Mouse (Mus musculus) hindbrain, embryonic 14.5 days (tissue): ENCODE measurements around the gene Cog7. TPM values are rescaled to one million over a fixed set of nuclear protein-coding genes. Genes with fewer than 3 reads are reported as not detected.

Experiments
- ATAC-seq: fragments of 200-750 bp; cut with Nextera tagmentation; 2 replicates; pipeline ENCODE4 v1.8.0; 2017; ENCODE audit warnings: moderate number of reproducible peaks, mild to moderate bottlenecking, moderate TSS enrichment, moderate library complexity; ENCODE audit not compliant: low FRiP score
- DNase-seq: peaks from one replicate; pipeline ENCODE4 v3.0.0-alpha.2; 2015; ENCODE audit warnings: low spot score
- H3K27ac ChIP-seq: fragments of 300-500 bp; sonication (generic); 2 replicates; pipeline ENCODE4 v1.5.1; 2014; ENCODE audit warnings: mild to moderate bottlenecking, moderate library complexity
- H3K27me3 ChIP-seq: fragments of 300-500 bp; sonication (generic); 2 replicates; pipeline ENCODE4 v1.6.1; 2014; ENCODE audit warnings: mild to moderate bottlenecking, low read length, mixed read lengths; ENCODE audit not compliant: control insufficient read depth, insufficient read depth
- H3K36me3 ChIP-seq: fragments of 300-500 bp; sonication (generic); replicated peaks from 2 replicates; pipeline ENCODE4 v1.6.1; 2014; ENCODE audit not compliant: control insufficient read depth, insufficient read depth
- H3K4me1 ChIP-seq: fragments of 300-500 bp; sonication (generic); replicated peaks from 2 replicates; pipeline ENCODE4 v1.6.1; 2014; ENCODE audit warnings: antibody characterized with exemption, low read length, mixed read lengths; ENCODE audit not compliant: control insufficient read depth, insufficient read depth
- H3K4me2 ChIP-seq: fragments of 300-500 bp; sonication (generic); replicated peaks from 2 replicates; pipeline ENCODE4 v1.6.1; 2014; ENCODE audit warnings: mild to moderate bottlenecking, moderate library complexity
- H3K4me3 ChIP-seq: fragments of 300-500 bp; sonication (generic); replicated peaks from 2 replicates; pipeline ENCODE4 v1.5.1; 2014; ENCODE audit warnings: mild to moderate bottlenecking, low read length
- H3K9ac ChIP-seq: fragments of 300-500 bp; sonication (generic); 2 replicates; pipeline ENCODE4 v1.6.1; 2014
- H3K9me3 ChIP-seq: fragments of 300-500 bp; sonication (generic); 2 replicates; pipeline ENCODE4 v1.6.1; 2016; ENCODE audit warnings: low read length; ENCODE audit not compliant: control insufficient read depth
- WGBS: fragments of 180-500 bp; shearing (Covaris S2); extraction: QIAGEN DNeasy Blood & Tissue Kit; methylation state at CpG from one replicate; pipeline ENCODE4 v1.1.7; 2014; 5-methylcytosine and 5-hydroxymethylcytosine counted together
- polyA plus RNA-seq: library from polyadenylated mRNA; unstranded; fragments of >200 nt; fragmentation: Nextera tagmentation; extraction: Ambion mirVana; gene quantifications from 2 replicates; pipeline ENCODE4 v1.2.1, GENCODE M21; 2014

Cog7 gene
- polyA plus RNA-seq = 21.1 and 24.4 TPM in 2 replicates

- WGBS = under 1% methylated on average over 55 of the region's 55 CpGs
- Histone ChIP-seq H3K9me3 (no peaks in the 10 kb centered on the region), H3K9ac (peak within 1 kb of the TSS; percentile 42), H3K4me2 (peak within 1 kb of the TSS; percentile 75), H3K4me1 (peaks cover 4% of the 10 kb centered on the region; the same call in 1 of the 2 replicates), H3K4me3 (peak within 1 kb of the TSS; percentile 64), H3K27me3 (no peaks in the 10 kb centered on the region), H3K27ac (no peak within 1 kb of the TSS), H3K36me3 (peaks cover 15% of the 10 kb centered on the region; the same call in 1 of the 2 replicates)
- DNase-seq (peak; percentile 97), ATAC-seq (peak; percentile 89)
Measured at GRCm38 (mm10) chr7:121981307-121981871, at the start of gene Cog7. Cog7 (minus strand) TSS chr7:121981711.

- Histone ChIP-seq H3K27me3 (no peaks in the 10 kb centered on the region), H3K9me3 (no peaks in the 10 kb centered on the region), H3K27ac (no peak overlapping the region), H3K36me3 (peaks cover 4% of the 10 kb centered on the region; the same call in 1 of the 2 replicates), H3K4me3 (no peak overlapping the region), H3K9ac (no peak overlapping the region), H3K4me2 (no peak overlapping the region), H3K4me1 (peaks cover 20% of the 10 kb centered on the region)
- 100% methylated on average over 2 of the region's 2 CpGs for WGBS
- ATAC-seq = no peak
- DNase-seq = no peak
Measured at GRCm38 (mm10) chr7:122022131-122022530, 40.6 kb upstream of the Cog7 start.

GRCm38 (mm10) chr7:122020667-122021354 lies 39.3 kb upstream of the Cog7 start, which contains the start of gene Gga2:
Gga2 (minus strand) TSS chr7:122021222.
- H3K4me1 ChIP-seq = peaks cover 23% of the 10 kb centered on the region
- 0% methylated on average over 49 of the region's 50 CpGs for WGBS
- ATAC-seq = peak; percentile 87
- H3K4me3 ChIP-seq = peak within 1 kb of the TSS; percentile 71
- H3K9ac ChIP-seq = peak within 1 kb of the TSS; percentile 79
- no peaks in the 10 kb centered on the region for H3K27me3 ChIP-seq
- DNase-seq = peak; percentile 90
- H3K9me3 ChIP-seq = no peaks in the 10 kb centered on the region
- H3K4me2 ChIP-seq = peak within 1 kb of the TSS; percentile 69
- H3K36me3 ChIP-seq = peaks cover 4% of the 10 kb centered on the region; the same call in 1 of the 2 replicates
- peak within 1 kb of the TSS; percentile 90 for H3K27ac ChIP-seq

- no peaks in the 10 kb centered on the region for H3K9me3 ChIP-seq
- peak overlapping the region; percentile 79 for H3K9ac ChIP-seq
- 2% methylated on average over 6 of the region's 6 CpGs for WGBS
- no peaks in the 10 kb centered on the region for H3K27me3 ChIP-seq
- ATAC-seq (peak; percentile 50), DNase-seq (peak; percentile 58)
- peak overlapping the region; percentile 69 for H3K4me2 ChIP-seq
- peaks cover 28% of the 10 kb centered on the region for H3K4me1 ChIP-seq
- peak overlapping the region; percentile 71 for H3K4me3 ChIP-seq
- H3K27ac ChIP-seq = peak overlapping the region; percentile 90
- peaks cover 4% of the 10 kb centered on the region; the same call in 1 of the 2 replicates for H3K36me3 ChIP-seq
Measured at GRCm38 (mm10) chr7:122020273-122020666, 38.8 kb upstream of the Cog7 start.

- 80% methylated on average over 7 of the region's 7 CpGs for WGBS
- Histone ChIP-seq H3K4me2 (peak overlapping the region; percentile 69), H3K27me3 (no peaks in the 10 kb centered on the region), H3K4me3 (peak overlapping the region; percentile 71), H3K36me3 (peaks cover 4% of the 10 kb centered on the region; the same call in 1 of the 2 replicates), H3K27ac (no peak overlapping the region), H3K9me3 (no peaks in the 10 kb centered on the region), H3K9ac (no peak overlapping the region), H3K4me1 (peaks cover 33% of the 10 kb centered on the region)
- ATAC-seq (no peak), DNase-seq (no peak)
Measured at GRCm38 (mm10) chr7:122018978-122019377, 37.5 kb upstream of the Cog7 start.

- no peak for ATAC-seq
- Histone ChIP-seq H3K4me1 (peaks cover 33% of the 10 kb centered on the region), H3K27ac (no peak overlapping the region), H3K27me3 (no peaks in the 10 kb centered on the region), H3K9ac (no peak overlapping the region), H3K36me3 (peaks cover 4% of the 10 kb centered on the region; the same call in 1 of the 2 replicates), H3K4me3 (no peak overlapping the region; the same call in 1 of the 2 replicates), H3K4me2 (peak overlapping the region; percentile 69), H3K9me3 (no peaks in the 10 kb centered on the region)
- no peak for DNase-seq
- 68% methylated on average over 3 of the region's 3 CpGs for WGBS
Measured at GRCm38 (mm10) chr7:122018247-122018646, 36.7 kb upstream of the Cog7 start.

- peak overlapping the region; percentile 4; the same call in 1 of the 2 replicates for H3K9ac ChIP-seq
- WGBS = 54% methylated on average over 10 of the region's 10 CpGs
- peaks cover 33% of the 10 kb centered on the region for H3K4me1 ChIP-seq
- no peak overlapping the region for H3K4me3 ChIP-seq
- H3K27me3 ChIP-seq = no peaks in the 10 kb centered on the region
- DNase-seq (no peak), ATAC-seq (no peak)
- H3K4me2 ChIP-seq = peak overlapping the region; percentile 16
- H3K27ac ChIP-seq = no peak overlapping the region
- H3K9me3 ChIP-seq = no peaks in the 10 kb centered on the region
- peaks cover 21% of the 10 kb centered on the region for H3K36me3 ChIP-seq
Measured at GRCm38 (mm10) chr7:122015734-122016133, 34.2 kb upstream of the Cog7 start.

GRCm38 (mm10) chr7:122015105-122015504 lies 33.6 kb upstream of the Cog7 start:
- peaks cover 33% of the 10 kb centered on the region for H3K4me1 ChIP-seq
- 57% methylated on average over 8 of the region's 8 CpGs for WGBS
- no peak overlapping the region for H3K4me3 ChIP-seq
- DNase-seq (no peak), ATAC-seq (no peak)
- H3K27me3 ChIP-seq = no peaks in the 10 kb centered on the region
- H3K9me3 ChIP-seq = no peaks in the 10 kb centered on the region
- H3K36me3 ChIP-seq = peaks cover 27% of the 10 kb centered on the region
- H3K4me2 ChIP-seq = peak overlapping the region; percentile 16; the same call in 1 of the 2 replicates
- H3K9ac ChIP-seq = 0 out of 2 replicates have a peak overlapping the region, but pooled peaks have one; percentile 4
- H3K27ac ChIP-seq = no peak overlapping the region

GRCm38 (mm10) chr7:122012949-122013348 lies 31.4 kb upstream of the Cog7 start:
- 90% methylated on average over 10 of the region's 10 CpGs for WGBS
- ATAC-seq = no peak
- Histone ChIP-seq H3K4me1 (peaks cover 16% of the 10 kb centered on the region), H3K27me3 (no peaks in the 10 kb centered on the region), H3K36me3 (peaks cover 47% of the 10 kb centered on the region), H3K4me2 (no peak overlapping the region), H3K9me3 (no peaks in the 10 kb centered on the region), H3K4me3 (no peak overlapping the region), H3K27ac (no peak overlapping the region), H3K9ac (no peak overlapping the region)
- DNase-seq = no peak
